Mouse (Mus musculus) midbrain, embryonic 13.5 days (tissue): ENCODE measurements at regions not wholly inside any gene's neighbourhood (a gene's known extent, or its start where the extent isn't known, plus 50 kb on each side); places are given as distances from the start of the nearest gene placed in this dataset.

Experiments
- ATAC-seq: fragments of 200-750 bp; cut with Nextera tagmentation; 2 replicates; pipeline ENCODE4 v1.8.0; 2017; ENCODE audit warnings: mild to moderate bottlenecking, moderate TSS enrichment, moderate library complexity
- H3K27ac ChIP-seq: fragments of 300-500 bp; sonication (generic); 2 replicates; pipeline ENCODE4 v1.5.1; 2015; ENCODE audit warnings: inconsistent platforms, mild to moderate bottlenecking, moderate library complexity
- H3K27me3 ChIP-seq: fragments of 300-500 bp; sonication (generic); 2 replicates; pipeline ENCODE4 v1.6.1; 2015; ENCODE audit warnings: mild to moderate bottlenecking, inconsistent platforms
- H3K36me3 ChIP-seq: fragments of 300-500 bp; sonication (generic); 2 replicates; pipeline ENCODE4 v1.6.1; 2015; ENCODE audit warnings: mild to moderate bottlenecking, inconsistent platforms
- H3K4me1 ChIP-seq: fragments of 300-500 bp; sonication (generic); replicated peaks from 2 replicates; pipeline ENCODE4 v1.6.1; 2015; ENCODE audit warnings: inconsistent platforms
- H3K4me2 ChIP-seq: fragments of 300-500 bp; sonication (generic); replicated peaks from 2 replicates; pipeline ENCODE4 v1.6.1; 2015; ENCODE audit warnings: moderate library complexity, mild to moderate bottlenecking, inconsistent platforms
- H3K4me3 ChIP-seq: fragments of 300-500 bp; sonication (generic); replicated peaks from 2 replicates; pipeline ENCODE4 v1.5.1; 2015; ENCODE audit warnings: mild to moderate bottlenecking, inconsistent platforms
- H3K9ac ChIP-seq: fragments of 300-500 bp; sonication (generic); replicated peaks from 2 replicates; pipeline ENCODE4 v1.6.1; 2015; ENCODE audit warnings: mild to moderate bottlenecking, inconsistent platforms
- H3K9me3 ChIP-seq: fragments of 300-500 bp; sonication (generic); 2 replicates; pipeline ENCODE4 v1.6.1; 2016; ENCODE audit warnings: mild to moderate bottlenecking, inconsistent platforms
- WGBS: fragments of 180-500 bp; shearing (Covaris S2); methylation state at CpG from one replicate; pipeline ENCODE4 v1.1.7; 2015; 5-methylcytosine and 5-hydroxymethylcytosine counted together

- no peaks in the 10 kb centered on the region for H3K9me3 ChIP-seq
- no peak overlapping the region for H3K4me3 ChIP-seq
- peak; percentile 30 for ATAC-seq
- H3K9ac ChIP-seq: no peak overlapping the region
- peak overlapping the region; percentile 59 for H3K27ac ChIP-seq
- H3K4me1 ChIP-seq: peaks cover 10% of the 10 kb centered on the region
- peak overlapping the region; percentile 30; the same call in 1 of the 2 replicates for H3K4me2 ChIP-seq
- H3K27me3 ChIP-seq: no peaks in the 10 kb centered on the region
- no peaks in the 10 kb centered on the region for H3K36me3 ChIP-seq
- WGBS: 38% methylated on average over 2 of the region's 2 CpGs
Measured at GRCm38 (mm10) chr7:77446052-77446367, 1216.3 kb downstream of the Agbl1 start.

DNA sequence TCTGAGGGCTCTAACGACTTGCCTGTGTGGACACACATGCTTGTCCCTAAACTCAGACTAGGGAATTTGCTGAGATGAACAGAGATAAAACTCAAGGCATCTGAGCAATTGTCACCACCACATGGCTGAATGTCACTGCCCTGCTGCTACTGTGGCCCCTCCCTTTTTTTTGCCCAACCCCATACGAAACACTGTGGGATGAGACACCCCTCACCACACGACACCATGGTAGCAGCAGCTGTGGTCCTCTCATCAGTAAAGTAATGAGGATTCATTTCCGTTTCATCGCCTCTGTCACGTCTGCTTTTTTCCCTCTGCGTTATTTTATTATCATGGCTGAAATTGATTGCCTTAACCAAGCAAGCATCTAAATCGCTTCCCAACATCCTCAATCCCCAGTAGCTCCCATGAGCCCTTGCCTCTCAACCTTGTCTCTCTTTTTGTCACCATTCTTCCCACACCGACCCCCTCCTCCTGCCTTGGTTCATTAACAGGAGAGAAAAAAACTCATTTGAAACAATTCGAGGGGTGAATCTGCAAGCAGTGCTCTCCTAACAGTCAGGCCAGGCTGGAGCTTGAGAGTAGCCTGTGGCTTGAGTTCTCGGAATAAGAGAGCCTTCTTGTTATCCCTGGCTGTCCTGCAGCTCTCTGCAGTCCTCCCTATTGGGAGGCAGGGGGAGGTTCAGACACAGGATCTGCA is 1215.8 kb downstream of the Agbl1 start:
- Histone ChIP-seq H3K36me3 (no peaks in the 10 kb centered on the region), H3K27ac (peak overlapping the region; percentile 59), H3K4me3 (no peak overlapping the region), H3K4me2 (peak overlapping the region; percentile 30), H3K27me3 (no peaks in the 10 kb centered on the region), H3K9me3 (no peaks in the 10 kb centered on the region), H3K9ac (no peak overlapping the region), H3K4me1 (peaks cover 10% of the 10 kb centered on the region)
- ATAC-seq: peak; percentile 70
- 49% methylated on average over 11 of the region's 11 CpGs for WGBS

DNA sequence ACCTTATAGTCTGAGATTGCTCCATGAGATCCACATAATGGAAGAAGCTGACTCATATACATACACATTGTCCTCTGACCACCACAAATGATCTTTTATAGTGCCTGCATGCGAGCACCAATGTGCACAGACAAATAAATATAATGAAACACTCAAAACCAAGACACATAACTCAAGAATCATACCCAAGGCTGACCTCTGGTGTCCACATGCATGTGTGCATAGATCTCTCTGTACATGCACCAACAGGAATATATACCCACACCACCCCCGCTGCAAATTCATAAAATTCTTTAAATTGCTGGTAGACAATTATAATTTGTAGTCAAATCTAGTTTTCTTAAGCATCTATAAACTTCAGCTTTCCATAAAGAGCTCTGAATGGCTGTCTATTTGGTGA is 1211.9 kb downstream of the Agbl1 start:
- Histone ChIP-seq H3K9ac (no peak overlapping the region), H3K36me3 (no peaks in the 10 kb centered on the region), H3K4me2 (no peak overlapping the region), H3K4me1 (peaks cover 10% of the 10 kb centered on the region), H3K27me3 (no peaks in the 10 kb centered on the region), H3K9me3 (no peaks in the 10 kb centered on the region), H3K27ac (no peak overlapping the region), H3K4me3 (no peak overlapping the region)
- 72% methylated on average over 2 of the region's 2 CpGs for WGBS
- ATAC-seq: no peak

DNA sequence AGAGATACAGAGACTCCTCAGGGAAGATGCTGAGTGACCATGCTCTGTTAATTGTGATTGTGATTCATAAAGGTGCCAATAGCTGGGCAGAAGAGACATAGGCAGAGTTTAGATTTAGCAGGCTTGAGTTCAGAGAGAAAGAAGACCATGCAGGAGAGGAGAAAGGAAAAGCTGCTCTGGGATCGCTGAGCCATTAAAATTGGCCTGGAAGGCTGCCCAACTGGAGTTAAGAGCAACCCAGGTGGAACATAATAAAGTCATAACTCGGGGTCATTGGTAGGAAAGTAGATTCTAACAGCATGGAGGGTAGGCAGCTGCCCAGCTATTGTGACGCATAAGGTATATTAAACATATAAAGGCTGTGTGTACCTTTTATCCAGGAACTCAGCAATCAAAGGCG is 1183.9 kb downstream of the Agbl1 start:
- 79% methylated on average over 4 of the region's 4 CpGs for WGBS
- Histone ChIP-seq H3K4me3 (no peak overlapping the region), H3K9me3 (no peaks in the 10 kb centered on the region), H3K4me2 (no peak overlapping the region), H3K9ac (no peak overlapping the region), H3K36me3 (no peaks in the 10 kb centered on the region), H3K27me3 (no peaks in the 10 kb centered on the region), H3K4me1 (no peaks in the 10 kb centered on the region), H3K27ac (no peak overlapping the region)
- no peak for ATAC-seq
